Mouse (Mus musculus) embryo, embryonic 11.5 days (tissue): ENCODE data around the gene Rufy4.

Experiments
- DNase-seq: peaks from one replicate; pipeline ENCODE4 v3.0.0-alpha.2; 2012; ENCODE audit warnings: low read depth, low spot score

Gene Rufy4

DNA sequence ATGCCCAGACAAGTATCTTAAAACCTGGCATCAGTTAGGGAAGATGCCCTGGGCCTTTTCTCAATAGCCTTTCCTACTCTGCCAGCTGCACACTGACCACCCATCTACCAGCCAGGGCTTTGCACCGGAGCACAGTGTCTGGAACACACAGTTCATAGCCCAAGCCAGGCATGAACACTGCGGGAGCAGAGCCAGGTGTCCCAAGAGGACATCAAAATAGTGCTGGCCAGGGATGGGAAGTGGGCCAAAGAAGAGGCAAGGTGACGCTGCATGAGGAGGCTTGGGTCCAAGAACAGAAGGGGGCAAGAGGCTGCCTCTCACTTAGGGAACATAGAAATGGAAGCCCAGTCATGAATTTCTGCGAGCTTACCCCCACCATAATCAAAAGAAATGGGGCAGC, 19.7 kb upstream of the Rufy4 start:
- no peak for DNase-seq

DNA sequence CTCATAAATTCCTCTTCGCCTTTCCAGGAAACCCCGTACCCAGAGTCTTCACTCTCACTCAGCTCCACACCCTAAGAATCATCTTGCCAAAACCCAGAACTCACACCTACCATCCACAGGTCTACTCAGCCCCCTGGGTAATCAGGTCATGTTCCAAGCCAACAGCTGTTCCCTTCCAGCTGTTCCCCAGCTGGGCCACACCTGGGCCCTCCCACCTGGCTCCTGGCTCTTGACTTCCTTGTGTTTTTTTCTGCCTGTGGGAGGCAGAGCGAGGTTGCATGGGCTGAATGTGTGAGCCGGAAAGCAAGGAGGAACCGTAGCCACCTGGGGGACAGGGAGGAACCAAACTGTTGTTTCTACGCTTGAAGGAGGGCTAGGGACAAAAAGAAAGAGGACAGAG, 19.1 kb upstream of the Rufy4 start:
- no peak for DNase-seq

DNA sequence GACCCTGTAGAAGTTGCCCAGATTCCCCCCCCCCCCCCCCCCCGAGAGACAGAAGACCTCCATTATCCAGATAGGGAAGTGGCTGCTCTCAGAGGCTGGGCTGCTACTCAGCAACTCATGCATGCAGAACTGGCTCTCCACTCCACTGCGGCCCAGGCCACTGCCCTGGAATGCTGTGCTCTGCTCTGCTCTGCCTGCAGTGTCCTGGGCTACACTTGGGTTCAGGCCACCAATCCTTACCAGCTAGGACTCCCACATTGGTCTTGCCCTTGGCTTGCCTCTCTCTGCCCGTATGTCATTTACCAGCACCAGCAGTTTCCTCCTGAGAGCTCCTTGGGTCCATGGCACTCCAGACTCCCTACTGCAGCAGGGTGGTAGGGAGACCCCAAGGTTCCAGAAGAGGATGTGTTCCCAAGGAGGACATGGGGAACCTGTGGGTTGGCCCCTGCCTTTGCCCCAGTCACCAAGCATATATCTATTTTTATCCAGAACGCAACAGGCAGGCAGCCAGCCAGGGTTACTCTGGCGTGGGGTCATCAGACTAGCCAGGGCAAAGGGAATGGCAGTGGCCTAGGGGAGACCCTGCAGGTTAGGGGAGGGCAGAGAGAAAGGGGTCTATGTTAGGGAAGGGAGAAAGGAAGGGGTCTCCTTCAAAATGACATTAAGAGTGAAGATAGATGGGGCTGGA, 17.3 kb upstream of the Rufy4 start:
- DNase-seq, result no peak

DNA sequence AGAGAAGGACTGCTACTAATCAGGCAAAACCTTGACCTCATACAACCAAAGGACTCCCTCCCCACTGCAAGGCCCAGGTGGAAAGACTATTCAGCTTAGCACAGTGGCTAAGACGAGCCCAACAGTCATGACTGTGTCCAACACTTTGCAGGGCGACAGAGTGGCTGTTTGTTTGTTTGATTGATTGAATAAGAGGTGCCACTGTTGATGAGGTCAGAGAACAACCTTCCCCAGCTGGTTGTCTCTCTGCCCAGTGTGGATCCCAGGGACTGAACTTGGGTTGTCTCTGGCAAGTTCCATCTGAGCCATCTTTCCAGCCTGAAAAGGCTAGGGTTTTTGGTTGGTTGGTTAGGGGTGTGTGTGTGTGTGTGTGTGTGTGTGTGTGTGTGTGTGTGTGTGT, 15.7 kb upstream of the Rufy4 start:
- DNase-seq, result no peak

DNA sequence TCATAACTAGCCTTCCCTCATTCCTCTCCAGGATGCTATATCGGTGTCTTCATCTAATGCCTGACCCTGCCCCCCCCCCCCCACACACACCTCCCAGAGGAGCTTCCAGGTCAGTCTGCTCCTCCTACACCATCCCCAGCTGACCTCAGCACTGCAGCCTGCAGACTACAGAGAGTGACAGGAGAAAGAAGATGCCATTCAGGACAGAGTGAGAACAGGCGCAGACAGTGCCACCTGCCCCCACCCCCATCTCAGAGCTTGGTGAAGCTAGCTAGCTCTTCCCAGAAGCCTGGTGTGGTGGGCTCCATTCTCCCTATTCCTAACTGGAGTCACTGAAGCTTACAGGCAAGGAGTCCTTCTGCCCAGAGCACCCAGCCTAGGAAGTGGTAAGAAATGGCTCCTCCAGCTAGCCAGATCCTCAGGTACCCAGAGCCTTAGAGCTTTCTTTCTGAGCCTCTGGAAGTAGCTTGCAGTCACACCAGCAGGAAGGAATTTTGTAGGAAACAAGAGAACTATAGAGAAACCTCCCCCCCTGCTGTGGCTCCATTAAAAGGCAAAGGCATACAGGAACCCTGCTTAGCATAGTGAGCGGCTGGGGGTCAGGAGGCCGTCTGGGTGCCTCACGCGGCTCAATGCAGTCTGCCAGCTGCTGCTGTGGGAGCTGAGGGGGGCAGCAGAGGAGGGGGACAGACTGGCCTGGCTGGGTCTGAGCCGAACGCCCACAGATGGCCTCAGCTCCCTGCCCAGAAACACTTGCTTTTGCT, 14.2 kb upstream of the Rufy4 start:
- DNase-seq, result no peak

DNA sequence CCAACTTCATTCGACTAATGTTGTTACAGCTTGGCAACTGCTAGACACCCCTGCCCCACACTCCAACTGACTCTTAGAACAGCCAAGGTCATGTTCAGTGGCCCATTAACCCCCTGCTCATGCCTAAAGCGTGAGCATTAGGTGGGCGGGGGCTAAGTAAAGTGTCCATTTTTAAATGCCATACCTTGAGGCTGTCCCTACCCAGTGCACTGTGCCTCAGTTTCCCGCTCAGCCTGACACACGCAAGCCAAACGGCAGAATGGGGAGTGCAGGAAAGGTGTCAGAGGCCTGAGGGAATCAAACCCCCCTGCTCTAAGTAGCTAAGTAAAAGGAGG, 13.7 kb upstream of the Rufy4 start:
- DNase-seq, result no peak

DNA sequence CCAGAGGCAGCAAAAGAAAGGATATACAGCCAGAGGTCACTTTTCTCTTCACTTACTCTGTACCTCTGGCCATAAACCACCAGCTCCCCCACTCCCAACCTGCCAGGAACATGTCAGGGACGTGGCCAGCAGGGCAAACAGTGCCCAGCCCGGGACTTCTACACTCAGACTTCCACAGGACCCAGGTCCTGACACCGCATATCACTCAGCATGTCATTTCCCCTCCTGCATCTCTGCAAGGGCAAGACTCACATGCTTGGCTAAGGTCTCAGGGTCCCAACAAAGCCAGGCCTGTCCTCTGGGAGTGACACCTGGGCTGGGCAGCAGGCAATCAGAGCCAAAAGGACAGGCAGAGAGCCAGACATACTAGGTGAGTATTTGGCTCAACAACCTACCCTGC, 12.3 kb upstream of the Rufy4 start:
- DNase-seq, result no peak

DNA sequence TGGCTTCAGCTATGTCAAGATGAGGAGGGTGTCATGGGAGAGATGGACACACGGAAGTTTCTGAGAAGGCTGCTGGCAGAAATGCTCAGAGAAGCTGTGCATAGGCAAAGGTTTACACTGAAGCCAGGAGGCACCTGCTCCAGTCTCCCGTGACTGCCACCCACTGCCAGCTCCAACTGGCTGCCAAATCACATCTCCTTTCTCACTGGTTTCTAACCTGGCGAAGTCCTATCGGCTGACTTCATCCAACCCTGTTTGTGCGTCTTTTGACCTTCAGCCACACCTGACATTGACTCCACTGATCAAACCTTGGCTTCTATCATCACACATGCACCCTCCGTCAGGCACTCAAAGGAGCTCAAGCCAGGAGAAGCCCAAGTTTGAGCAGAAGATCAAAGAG, 7.5 kb upstream of the Rufy4 start:
- no peak for DNase-seq

DNA sequence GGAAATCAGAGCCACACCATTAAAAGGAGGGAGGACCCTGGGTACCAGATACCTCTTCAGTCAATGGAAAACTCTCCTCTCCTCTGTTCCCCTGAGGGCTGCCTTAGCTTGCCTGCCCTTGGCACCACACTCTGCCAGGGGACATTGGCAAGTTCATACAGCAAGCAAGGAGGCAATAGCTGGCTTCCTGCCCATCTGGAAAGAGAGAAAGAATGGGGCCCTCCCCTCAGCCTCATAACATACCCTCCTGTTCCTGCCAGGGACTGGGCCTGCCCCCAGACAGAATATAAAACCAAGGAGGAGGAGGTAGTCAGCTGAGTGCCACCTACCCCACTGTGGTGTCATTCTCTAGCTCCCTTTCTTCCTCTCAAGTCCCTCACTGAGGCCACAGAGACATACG, 6.2 kb upstream of the Rufy4 start:
- no peak for DNase-seq

DNA sequence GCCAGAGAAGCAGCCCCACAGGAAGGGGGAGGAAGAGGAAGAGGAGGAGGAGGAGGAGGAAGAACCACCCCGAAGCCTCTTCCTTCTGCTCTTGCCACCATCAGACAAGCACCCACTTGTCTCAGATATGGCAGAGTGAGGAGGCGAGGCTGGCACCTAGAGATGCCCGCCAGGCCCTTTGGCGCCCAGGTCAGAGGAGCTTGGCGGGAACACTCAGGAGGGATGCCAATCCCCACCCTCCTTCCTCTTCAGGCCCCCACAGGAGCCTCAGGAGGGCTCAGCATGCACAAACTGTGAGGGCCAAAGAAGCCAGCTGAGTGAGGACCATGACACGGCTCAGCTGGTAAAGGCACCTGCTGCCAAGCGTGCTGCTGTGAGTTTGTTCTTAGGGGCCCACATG, 4.2 kb upstream of the Rufy4 start:
- DNase-seq, result no peak

DNA sequence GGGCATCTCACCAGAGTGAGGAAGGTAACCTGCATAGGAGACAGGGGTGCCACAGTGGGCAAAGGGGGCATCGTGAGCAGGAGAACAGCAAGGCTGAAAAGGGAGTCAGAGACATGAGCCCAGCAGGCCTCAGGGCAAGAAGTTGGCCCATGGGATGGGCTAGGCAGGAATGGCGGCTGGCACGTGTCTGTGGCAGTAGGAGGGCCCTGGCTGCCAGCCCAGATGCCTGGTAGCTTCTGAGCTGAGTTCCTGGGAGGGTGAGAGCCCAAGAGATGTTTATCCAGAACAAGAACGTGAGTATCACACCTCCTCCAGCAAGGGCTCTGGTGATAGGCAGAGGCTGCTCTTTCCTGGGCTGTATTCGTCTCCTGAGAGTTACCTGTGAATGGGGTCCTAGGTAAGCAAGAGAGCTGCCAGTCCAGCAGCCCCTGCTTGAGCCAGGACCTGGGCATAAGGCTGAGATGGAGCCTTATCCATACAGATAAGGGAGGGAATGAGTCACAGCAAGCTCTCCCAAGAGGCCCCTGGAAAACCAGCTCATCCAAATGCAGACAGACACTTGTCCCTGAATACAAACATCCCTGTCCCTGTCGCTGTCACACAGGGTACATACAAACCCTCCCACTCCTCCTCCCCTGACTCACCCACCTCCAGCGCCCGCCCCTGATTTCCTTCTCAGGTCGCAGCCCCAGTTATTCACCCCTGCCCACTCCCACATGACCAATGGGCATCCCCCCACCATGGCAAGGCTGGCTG, 3.3 kb upstream of the Rufy4 start:
- DNase-seq, result no peak

DNA sequence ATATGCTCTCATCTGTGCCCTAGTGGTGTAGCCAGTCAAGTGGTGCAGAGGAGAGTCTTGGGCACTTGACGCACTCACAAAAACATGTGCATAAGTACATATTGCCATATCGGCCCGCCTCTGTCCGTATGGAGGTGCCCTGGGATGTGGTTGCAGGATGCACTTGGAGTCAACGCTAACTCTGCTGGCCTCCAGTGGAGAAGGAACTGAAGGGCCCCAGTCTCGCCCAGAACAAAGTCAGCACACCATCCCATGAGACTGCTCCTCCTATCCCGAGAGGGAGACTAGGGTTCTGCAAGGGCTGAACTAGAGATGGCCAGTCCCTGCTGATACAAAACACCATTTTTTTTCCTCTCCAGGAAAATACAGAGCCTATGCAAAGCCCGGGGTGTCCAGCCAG, 2.1 kb upstream of the Rufy4 start:
- no peak for DNase-seq

DNA sequence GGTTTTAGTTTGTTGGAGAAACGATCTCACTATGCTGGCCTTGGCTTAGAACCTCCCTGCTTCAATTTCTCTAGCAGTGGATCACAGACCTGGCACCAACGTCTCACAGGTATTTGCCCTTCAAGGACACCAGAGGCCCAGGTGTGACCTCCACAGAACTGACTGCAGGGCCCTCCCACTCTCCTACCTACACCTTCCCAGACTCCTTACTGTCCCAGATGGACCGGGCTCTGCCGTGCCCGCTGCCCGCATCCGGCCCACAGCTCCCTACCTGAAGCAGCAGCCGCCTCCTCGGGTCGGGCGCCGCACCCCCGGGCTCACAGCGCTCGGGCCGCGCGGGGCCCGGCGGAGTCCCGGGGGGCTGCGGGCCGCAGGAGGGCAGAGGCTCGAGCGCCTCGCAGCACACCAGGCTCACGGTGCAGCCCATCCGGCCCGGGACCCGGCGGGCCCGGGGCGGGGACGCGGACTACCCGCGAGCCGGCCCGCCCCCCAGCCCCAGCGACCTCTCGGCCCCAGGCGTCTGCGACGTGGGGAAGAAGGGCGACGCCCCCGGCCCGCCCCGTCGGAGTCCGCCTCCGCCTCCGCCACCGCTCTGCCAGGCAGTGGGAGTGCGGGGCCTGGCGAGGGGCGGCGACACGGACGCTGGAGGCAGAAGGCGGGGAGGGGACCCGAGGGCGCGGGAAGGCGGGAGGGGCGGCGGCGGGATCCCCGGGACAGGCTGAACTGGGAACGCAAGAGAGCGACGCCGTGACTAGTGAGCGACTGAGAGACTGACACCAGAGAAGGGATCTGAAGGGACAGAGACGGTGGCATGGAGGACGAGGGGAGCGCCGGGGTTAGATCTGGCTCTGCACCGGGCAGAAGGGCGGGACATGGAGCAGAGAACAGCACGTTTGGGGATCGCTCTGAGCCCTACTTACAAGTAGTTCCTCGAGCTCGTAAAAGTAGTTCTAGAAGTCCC, 1.0 kb upstream of the Rufy4 start, which contains the start of gene Tns1:
Tns1 (minus strand) TSS at position 429 of the 961 bp plus-strand sequence.
- no peak for DNase-seq

DNA sequence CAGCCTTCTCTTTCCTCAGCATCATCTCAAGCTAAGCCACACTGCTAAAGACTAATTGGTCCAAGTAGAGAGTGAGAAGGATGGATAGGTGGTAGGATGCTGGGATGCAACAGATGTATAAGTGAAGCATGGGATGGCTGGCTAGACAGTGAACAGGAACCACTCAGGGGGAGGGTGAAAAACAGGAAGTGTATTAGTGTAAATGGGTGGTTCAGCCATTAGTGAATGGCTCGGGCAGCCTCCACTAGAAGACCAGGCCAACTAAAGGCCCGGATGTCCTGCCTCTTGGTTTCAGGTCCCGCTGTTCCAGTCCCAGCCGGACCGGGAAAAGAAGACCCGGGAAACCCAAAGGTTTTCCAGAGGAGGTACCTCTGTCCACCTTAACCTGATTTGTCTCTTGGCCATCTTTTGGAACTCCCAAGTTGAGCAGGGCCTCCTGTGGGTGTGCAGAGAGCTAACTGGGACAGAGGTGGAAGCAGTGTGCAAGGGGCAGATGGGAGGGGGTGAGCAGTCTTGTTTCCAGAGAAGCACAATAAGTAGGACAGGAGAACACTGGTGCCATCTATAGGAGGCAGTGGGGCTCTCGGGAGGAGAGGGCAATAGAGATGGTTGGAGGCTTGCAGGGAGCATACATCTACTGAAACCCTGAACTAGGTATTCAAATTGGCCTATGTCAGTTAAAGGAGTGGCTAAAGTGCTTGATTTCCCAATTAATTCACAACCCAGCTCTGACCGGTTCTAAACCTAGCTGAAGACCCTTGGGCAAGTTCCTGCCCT, 5.7 kb downstream of the Rufy4 start:
- no peak for DNase-seq

DNA sequence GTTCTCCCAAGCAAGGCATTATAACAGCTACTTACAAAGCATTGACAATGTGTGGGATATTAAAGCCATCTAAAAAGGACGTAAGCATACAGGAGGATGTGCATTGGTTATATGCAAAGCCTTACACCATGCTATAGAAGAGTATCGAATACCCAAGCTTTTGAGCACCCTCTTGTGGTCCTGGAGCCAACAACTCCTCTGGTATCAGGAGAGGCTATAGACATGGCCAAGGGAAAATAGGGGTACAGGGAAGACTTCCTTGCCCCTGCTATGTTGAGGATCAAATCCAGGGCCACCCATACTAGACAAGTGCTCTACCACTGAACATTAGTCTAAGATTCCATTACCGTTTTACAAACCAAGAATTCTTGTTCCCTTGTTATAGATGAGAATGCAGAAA, 6.7 kb downstream of the Rufy4 start:
- no peak for DNase-seq

DNA sequence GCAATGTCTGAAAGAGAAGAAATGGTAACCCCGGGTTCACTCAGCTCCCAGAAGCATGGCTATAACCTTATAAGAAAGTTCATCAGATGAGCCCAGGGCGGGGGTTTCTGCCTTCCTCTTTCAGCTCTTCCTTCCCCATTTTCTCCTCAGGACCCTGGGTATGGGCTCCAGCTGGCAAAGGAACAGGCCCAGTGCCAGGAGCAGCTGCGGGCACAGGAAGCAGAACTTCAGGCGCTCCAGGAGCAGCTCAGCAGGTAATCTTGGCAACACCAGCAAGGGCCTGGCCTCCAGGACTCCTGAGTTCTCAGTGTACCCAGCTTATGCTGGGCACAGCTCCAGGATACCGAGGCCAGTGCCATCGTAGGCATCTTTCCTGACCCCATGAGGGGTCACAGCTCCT, 8.6 kb downstream of the Rufy4 start:
- DNase-seq, result no peak

DNA sequence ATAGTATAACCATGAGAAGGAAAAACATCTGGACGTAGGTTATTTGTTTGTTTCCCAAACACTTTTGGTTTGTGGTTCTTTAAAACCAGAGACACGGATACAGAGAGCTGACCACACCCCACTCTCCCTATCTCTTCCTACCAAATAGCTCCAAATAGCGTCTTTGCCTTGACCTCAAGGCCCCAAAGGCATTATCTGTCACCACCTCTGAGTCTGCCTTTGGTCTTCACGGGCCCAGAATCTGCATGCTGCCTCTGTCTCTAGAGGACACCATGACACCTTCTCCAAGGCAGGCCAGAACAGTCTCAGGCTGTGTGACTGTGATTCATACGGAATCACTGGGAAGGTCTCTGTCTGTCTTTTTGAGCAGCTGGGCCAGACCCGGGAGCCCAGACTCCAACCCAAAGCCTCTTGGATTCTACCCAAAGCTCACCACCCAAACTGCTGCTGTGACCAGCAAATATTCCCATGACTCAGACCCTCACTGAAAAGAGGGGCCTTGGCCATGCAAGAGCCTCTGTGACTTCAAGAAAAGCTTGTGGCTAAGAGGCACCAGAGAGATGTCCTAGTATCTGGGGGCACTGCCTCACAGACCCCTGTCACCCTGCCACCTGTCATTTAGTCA, 10.1 kb downstream of the Rufy4 start:
- no peak for DNase-seq

DNA sequence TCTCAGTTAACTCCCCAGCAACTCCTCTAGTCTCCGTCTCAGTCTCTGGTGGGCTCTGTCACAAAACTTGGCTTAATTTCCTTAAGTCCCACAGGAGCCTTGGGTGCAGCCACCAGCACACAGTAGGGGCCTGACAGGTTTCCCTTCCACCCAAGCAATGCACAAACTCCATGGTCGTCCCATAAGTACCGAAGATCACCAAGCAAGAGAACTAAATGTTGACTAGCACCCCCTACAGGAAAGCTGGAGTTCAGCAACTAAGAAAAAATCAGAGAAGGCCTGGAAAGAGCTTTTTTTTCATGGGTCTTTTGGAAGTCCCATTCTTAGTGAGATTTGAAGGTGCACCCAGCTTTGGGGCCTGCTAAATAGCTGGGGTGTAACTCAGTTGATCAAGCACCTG, 14.1 kb downstream of the Rufy4 start:
- DNase-seq, result no peak

DNA sequence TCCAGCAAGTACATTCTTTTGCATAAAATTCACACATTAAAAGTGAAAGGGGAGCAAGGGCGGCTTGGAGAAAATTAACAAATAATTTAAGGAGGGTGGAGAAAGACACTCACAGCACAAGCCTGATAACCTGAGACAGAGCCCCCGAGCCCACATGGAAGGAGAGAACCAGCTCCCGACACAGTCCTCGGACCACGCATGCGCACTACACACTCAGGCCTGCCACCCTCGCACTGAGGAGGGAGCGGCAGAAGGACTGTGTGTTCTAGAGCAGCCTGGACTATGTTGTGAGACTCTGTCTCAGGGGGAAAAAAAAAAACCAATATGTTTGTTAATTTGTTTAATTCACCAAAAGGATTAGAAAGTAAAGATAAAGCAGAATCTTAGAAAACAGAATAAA, 16.4 kb downstream of the Rufy4 start:
- DNase-seq, result no peak

DNA sequence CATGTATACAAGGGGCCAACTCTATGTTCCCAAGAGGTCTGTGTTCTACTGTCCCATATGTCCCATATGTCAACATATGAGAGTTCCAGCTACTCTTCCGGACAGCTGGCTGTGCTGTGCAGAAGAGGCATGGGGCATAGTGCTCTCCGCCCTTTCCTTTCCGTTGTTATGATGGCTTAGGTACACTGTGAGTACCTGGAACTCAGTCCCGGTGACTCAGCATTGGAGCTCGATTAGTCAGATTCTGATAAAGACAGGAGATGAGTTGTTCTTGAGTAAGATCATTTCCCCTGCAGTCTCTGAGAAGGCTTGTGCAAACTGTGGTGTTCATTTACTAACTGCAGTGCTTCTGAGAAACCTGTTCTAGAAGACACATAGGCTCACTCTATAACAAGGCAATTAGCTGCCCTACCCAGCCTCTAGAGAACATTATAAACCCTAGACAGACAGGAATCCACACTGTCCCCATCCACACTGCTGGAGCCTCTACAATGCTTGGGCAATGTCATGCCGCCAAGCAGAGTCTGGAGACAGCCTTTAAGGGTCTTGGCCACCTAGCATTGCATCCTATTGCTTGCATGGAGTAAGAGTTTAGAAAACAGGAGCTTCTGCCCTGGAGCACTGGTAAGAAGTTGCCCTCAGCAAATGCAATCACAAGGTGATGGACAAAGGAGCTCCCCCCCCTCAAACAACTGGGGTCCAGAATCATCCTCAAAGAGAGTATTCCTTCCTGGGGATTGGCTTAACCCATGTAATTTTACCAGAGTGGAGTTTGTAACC, 24.0 kb downstream of the Rufy4 start:
- no peak for DNase-seq
